Mouse (Mus musculus) central nervous system, embryonic 11.5 days (tissue): Measurements from ENCODE around the gene Mfn2. TPM values are rescaled to one million over a fixed set of nuclear protein-coding genes. Genes with fewer than 3 reads are reported as not detected.

Source experiments
- polyA plus RNA-seq: library from polyadenylated mRNA; depleted of rRNA; stranded (reverse); fragments of >200 nt; gene quantifications from 2 replicates; pipeline ENCODE4 v1.2.3, GENCODE M21; 2012; rRNA removed

Mfn2 gene
- 29.4 and 32.8 TPM in 2 replicates for polyA plus RNA-seq

DNA sequence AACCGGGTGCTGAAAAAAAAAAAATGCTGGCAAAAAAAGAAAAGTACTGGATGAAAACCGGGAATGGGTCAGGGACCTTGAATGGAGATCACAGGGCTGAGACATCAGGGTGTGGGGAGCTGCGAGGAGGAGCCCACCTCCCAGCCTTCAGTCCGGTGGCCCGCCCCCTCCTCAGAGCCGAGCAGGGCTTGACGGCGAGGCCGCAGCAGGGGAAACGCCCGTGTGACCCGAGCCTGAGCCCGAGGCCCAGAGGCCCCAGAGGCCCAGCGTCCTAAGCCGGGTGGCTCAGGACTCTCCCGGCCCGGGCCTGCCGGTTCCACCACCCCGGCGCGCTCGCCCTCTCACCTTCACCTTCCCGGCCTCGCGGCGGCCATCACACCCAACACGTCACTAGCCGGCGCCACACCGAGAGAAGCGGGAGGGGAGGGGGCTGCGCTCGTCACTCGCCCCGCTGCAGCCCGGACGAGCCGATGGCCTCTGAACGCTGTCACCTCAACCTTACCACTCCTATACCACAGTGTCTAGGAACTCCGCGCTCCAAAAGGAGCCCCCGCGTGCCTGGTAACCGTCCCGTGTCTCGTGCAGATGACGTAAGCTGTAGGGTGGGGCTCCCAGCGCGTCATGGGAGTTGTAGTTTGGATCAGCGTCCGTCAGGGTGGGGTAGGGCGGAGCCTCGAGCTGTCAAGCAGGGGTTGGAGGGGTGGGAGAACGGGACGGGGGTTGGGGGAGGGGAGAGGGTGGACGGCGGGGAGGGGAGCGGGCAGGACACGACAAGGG, at the start of gene Mfn2:
Gene Mfn2, minus strand, starts transcription at position 392 of the 777 bp plus-strand sequence.

DNA sequence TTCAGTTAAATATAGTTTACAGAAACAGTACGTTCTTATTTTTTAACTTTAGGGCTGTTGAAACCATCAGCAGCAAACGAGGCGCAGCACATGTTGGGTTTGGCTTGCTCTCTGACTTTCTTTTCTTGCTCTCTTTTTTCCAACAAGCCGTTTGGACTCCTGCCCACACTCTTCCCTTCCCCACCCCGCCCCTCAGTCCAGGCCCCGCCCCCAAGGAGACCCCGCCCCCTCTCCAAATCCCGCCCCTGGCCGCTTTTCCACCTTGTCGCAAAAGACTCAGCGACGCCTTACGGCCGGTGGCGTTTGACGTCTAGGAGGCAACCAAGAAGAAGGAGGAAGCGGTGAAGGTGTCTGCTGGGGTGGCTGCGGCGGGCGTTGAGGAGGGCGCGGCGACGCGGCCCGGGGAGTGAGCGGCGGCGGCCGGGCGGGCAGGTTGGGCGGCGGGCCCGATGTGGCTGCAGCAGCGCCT, 36.1 kb upstream of the Mfn2 start, which contains the start of gene 2510039O18Rik:
Gene 2510039O18Rik, plus strand, starts transcription at position 320 of the 469 bp plus-strand sequence.

DNA sequence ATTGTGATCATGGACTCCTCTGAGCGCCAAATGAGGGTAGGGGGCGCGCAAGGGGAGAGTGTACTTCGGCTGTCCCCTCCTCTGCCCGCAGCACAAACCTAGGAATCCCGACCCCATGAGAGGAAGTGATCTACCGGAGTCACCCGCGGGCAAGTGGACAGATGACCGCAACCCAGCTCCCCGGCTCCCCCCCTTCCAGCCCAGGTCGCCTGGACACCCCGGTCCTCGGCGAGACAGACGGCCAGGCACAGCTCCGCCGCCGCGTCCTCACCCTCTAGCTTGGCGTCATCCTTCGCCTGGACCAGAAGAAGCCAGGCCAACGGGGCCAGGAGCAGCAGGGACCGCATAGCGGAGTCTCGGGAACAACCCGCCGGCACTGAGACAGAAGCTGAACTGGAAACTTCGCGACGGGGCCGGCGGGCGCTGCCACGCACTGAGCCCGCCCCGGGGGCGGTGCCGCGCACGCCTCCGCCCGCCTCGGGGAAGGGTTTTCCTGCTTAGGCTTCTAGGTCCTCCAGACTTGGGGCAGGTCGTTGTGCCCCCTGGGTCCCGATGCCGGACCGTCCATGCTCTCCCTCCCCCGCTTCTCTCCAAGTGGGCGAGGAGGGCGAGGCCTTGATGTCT, 31.9 kb upstream of the Mfn2 start, which contains the start of gene Plod1:
Gene Plod1, minus strand, starts transcription at position 437 of the 624 bp plus-strand sequence.

DNA sequence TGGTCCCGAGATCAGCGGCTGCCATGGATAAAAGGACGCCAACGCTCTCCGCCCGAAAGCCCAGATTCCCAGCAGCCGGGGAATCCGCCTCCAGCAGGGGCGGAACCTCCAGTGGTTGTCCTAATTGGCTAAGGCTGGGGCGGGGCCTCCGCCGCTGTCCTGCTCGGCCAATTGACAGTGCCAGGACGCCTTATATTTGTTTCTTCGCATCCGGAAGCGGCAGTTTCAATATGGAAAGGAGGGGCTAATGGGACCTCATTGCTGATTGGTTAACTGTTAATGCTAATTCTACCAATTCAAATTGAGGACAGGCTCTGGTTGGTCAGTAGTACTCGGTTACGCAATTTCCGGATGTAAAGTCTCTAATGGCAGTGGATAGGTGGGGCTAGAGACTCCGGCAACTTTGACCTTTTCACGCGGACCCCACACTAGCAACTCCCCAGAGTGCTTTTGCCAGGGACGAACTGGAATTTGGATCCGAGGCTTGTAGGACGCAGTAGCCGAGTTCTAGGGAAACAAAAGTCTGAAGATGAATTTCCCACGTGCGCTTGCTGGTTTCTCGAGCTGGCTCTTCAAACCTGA, 36.0 kb downstream of the Mfn2 start, which contains the start of the genes Miip and Fv1:
Gene Miip, minus strand, starts transcription at position 367 of the 582 bp plus-strand sequence.
Gene Fv1, plus strand, starts transcription at position 530 of the 582 bp plus-strand sequence.

DNA sequence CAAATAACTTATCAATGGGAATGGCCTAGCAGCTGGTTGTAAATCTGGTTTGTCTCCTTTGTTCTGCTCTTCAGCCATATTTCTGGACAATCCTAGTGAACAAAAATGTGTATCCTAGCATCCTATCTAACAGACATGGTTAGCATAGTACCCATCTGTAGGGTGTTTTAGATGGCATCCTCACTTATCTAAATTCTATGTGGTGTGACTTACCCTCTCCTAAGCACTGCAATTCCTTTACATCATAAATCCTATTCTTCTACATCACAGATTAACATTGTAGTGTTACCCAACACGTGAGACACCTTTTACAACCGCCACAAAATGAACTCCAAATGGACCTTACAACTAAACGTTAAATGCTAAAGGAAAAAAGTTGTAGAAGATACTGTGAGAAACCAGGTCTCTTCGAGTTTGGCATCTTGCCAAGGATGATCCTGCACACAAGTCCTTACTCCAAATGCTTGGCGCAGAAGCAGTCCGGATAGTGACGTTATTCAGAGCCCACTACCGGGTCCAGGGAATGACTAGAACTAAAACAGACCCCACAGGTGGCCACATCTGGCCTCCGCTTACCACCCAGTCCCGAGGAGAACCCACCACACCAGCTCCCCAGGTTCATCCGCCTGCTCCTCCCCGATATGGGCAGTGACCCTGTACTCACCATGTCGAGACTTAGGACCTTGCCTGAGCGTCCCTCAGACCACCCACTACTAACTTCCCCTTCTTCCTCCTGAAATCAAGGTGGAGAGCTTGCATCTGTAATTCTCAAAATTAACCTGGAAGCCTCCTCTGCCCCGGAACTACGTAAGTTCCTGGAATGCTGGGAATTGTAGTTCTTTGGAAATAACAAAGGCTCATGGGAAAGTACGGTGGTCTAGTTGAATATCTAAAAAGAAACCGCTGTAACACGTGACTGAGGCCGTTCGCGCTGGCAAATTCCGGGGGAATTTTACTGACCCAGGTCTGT, 56.6 kb downstream of the Mfn2 start, which contains the start of gene Zfp933:
Gene Zfp933, minus strand, starts transcription at position 753 of the 970 bp plus-strand sequence.

Other genes starting within 250 kb of the Mfn2 start
- gene Zfp534, start 202.2 kb downstream of the Mfn2 start, polyA plus RNA-seq: not detected in 2 replicates
- gene Zfp984, start 94.9 kb downstream of the Mfn2 start, polyA plus RNA-seq: 3.5 and 6.7 TPM in 2 replicates
- 7.0 and 9.1 TPM in 2 replicates for gene Zfp933, start 56.3 kb downstream of the Mfn2 start, polyA plus RNA-seq
- 82.4 and 102 TPM in 2 replicates for gene Miip, start 35.9 kb downstream of the Mfn2 start, polyA plus RNA-seq
- gene Fv1, start 35.7 kb downstream of the Mfn2 start, polyA plus RNA-seq: 13.5 and 17.3 TPM in 2 replicates
- 17.5 and 26.6 TPM in 2 replicates for gene Plod1, start 32.1 kb upstream of the Mfn2 start, polyA plus RNA-seq
- 38.0 and 39.9 TPM in 2 replicates for gene 2510039O18Rik, start 36.2 kb upstream of the Mfn2 start, polyA plus RNA-seq
- 4.8 and 6.4 TPM in 2 replicates for gene Nppb, start 81.1 kb upstream of the Mfn2 start, polyA plus RNA-seq
- gene Nppa, start 96.0 kb upstream of the Mfn2 start, polyA plus RNA-seq: 85.8 and 91.4 TPM in 2 replicates
- 35.8 and 36.3 TPM in 2 replicates for gene Clcn6, start 134.1 kb upstream of the Mfn2 start, polyA plus RNA-seq
- gene Mthfr, start 134.4 kb upstream of the Mfn2 start, polyA plus RNA-seq: 33.7 and 39.2 TPM in 2 replicates
- 7.1 and 7.5 TPM in 2 replicates for gene Agtrap, start 183.3 kb upstream of the Mfn2 start, polyA plus RNA-seq
- 50.8 and 72.6 TPM in 2 replicates for gene Mad2l2, start 225.7 kb upstream of the Mfn2 start, polyA plus RNA-seq
- 19.9 and 21.7 TPM in 2 replicates for gene Draxin, start 226.0 kb upstream of the Mfn2 start, polyA plus RNA-seq
- gene Fbxo6, start 247.4 kb upstream of the Mfn2 start, polyA plus RNA-seq: 14.1 and 14.8 TPM in 2 replicates